Mouse (Mus musculus): Measurements from ENCODE around the gene Rtf1. TPM values are rescaled to one million over a fixed set of nuclear protein-coding genes. Genes with fewer than 3 reads are reported as not detected.

The Rtf1 gene
- total RNA-seq, 2 experiments from 2014 or later: 25.3 to 26.5 TPM

Other genes with a start within 250 kb of the Rtf1 start
- gene Ino80, start 197.4 kb upstream of the Rtf1 start, total RNA-seq (2021): 10 to 100 TPM; 20.5 to 22.5 TPM
- gene Exd1, start 127.4 kb upstream of the Rtf1 start, total RNA-seq (2021): 1 to 10 TPM; 1.6 to 2.0 TPM
- gene Chp1, start 127.4 kb upstream of the Rtf1 start, total RNA-seq (2021): 100 to 1,000 TPM; 292 to 392 TPM
- gene Nusap1, start 56.8 kb upstream of the Rtf1 start, total RNA-seq (2021): 1 to 10 TPM; 3.5 to 4.0 TPM
- gene Oip5, start 56.6 kb upstream of the Rtf1 start, total RNA-seq (2021): 1 to 10 TPM; 2.0 to 2.6 TPM
- gene Ndufaf1, start 12.2 kb upstream of the Rtf1 start, total RNA-seq (2021): 10 to 100 TPM; 42.1 to 44.6 TPM
- 1 to 10 TPM; 3.0 to 3.2 TPM for gene Itpka, start 67.3 kb downstream of the Rtf1 start, total RNA-seq (2021)
- under 1 TPM; 0.79 to 0.86 TPM for gene Ltk, start 85.4 kb downstream of the Rtf1 start, total RNA-seq (2021)
- 10 to 100 TPM; 13.4 to 17.8 TPM for gene Rpap1, start 112.5 kb downstream of the Rtf1 start, total RNA-seq (2021)
- 1 to 10 TPM; 3.5 to 4.7 TPM for gene Tyro3, start 122.7 kb downstream of the Rtf1 start, total RNA-seq (2021)
- 10 to 100 TPM; 46.7 to 47.5 TPM for gene Mga, start 222.2 kb downstream of the Rtf1 start, total RNA-seq (2021)

Measured in adrenal gland, postnatal 36 days (tissue).